Mouse (Mus musculus) heart, adult 2 months (tissue): ENCODE results near the gene Atp10a.

Experiments used
- CTCF ChIP-seq: fragments of 200-600 bp; IDR thresholded peaks from 2 replicates; pipeline ENCODE4 v1.8.1; 2022; ENCODE audit warnings: antibody characterized with exemption, mild to moderate bottlenecking, moderate library complexity
- EP300 ChIP-seq: fragments of 200-500 bp; IDR thresholded peaks from 2 replicates; pipeline ENCODE4 v1.6.1; 2011; ENCODE audit warnings: low read depth, low read length, control low read depth; ENCODE audit not compliant: insufficient read depth

GRCm38 (mm10) chr7:58768253-58768652 is 112.3 kb downstream of the Atp10a start:
- TF ChIP-seq CTCF (no peak), EP300 (no peak)
